In genomic region chr11:66905617-66906384, GRCm38 (mm10) we compare ENCODE assay signal across 7 mouse cellular contexts. TPM values are rescaled to one million over a fixed set of nuclear protein-coding genes. Genes with fewer than 3 reads are reported as not detected.
A peak's percentile ranks its signal among the peaks of the same experiment; 100 is the strongest.
DNase-seq lines count a peak whose midpoint lies in the region; ATAC-seq and TF ChIP-seq lines count a peak whose summit lies in the region.

No protein-coding gene starts in this region.

- H3K27me3 ChIP-seq in intestine, embryonic 15.5 days (replicated peaks) = no peaks in the 10 kb centered on the region
- peaks cover 15% of the 10 kb centered on the region for H3K27me3 ChIP-seq in midbrain, embryonic 10.5 days (ENCODE audit: low read depth, poor library complexity, severe bottlenecking)
- no peaks in the 10 kb centered on the region for H3K27me3 ChIP-seq in small intestine, adult 2 months (ENCODE audit: control insufficient read depth, insufficient read depth, low read length)

- intact Hi-C loops in left cerebral cortex, postnatal 14 days (cut with DNase I) = loop anchor here (1.0 to 10.0 kb wide), 4 partner anchors 80 to 1001 kb away; no protein-coding TSS in a partner anchor

- H3K36me3 ChIP-seq in intestine, embryonic 15.5 days = no peaks in the 10 kb centered on the region
- H3K36me3 ChIP-seq in midbrain, embryonic 10.5 days = no peaks in the 10 kb centered on the region
- H3K36me3 ChIP-seq in small intestine, adult 2 months (ENCODE audit: control insufficient read depth, insufficient read depth, low read length) = no peaks in the 10 kb centered on the region

- peak overlapping the region; percentile 52 for H3K4me2 ChIP-seq in intestine, embryonic 15.5 days (replicated peaks)

- 17% methylated on average over 21 of the region's 21 CpGs for WGBS in intestine, embryonic 15.5 days
- 18% methylated on average over 21 of the region's 21 CpGs for WGBS in midbrain, embryonic 10.5 days
- WGBS in small intestine, adult 2 months = 20% methylated on average over 21 of the region's 21 CpGs

- H3K9me3 ChIP-seq in intestine, embryonic 15.5 days = no peaks in the 10 kb centered on the region
- no peaks in the 10 kb centered on the region for H3K9me3 ChIP-seq in midbrain, embryonic 10.5 days (replicated peaks)

- H3K27ac ChIP-seq in intestine, embryonic 15.5 days = no peak overlapping the region
- H3K27ac ChIP-seq in midbrain, embryonic 10.5 days (replicated peaks) = peak overlapping the region; percentile 61; the same call in 1 of the 2 replicates
- no peak overlapping the region for H3K27ac ChIP-seq in small intestine, adult 2 months (ENCODE audit: insufficient read depth, low read depth, low read length)

- TF ChIP-seq POLR2A in small intestine, adult 2 months (IDR thresholded peaks at IDR 0.05; ENCODE audit: low read depth, low read length) = no peak

- ATAC-seq in intestine, embryonic 15.5 days = peak; percentile 82

- H3K9ac ChIP-seq in intestine, embryonic 15.5 days = no peak overlapping the region

- peak; percentile 69 for DNase-seq in adrenal gland, adult 2 months
- DNase-seq in embryo, embryonic 10 days (ENCODE audit: low spot score) = peak; percentile 85
- DNase-seq in gastrocnemius, postnatal 25 days = peak; percentile 30
- peak; percentile 75 to 81 for DNase-seq in left cerebral cortex, postnatal 14 days (ENCODE audit: low spot score in 2 of 2)
- DNase-seq in midbrain, embryonic 10.5 days (ENCODE audit: low spot score) = peak; percentile 78

- H3K4me1 ChIP-seq in intestine, embryonic 15.5 days (replicated peaks) = peaks cover 3% of the 10 kb centered on the region
- H3K4me1 ChIP-seq in midbrain, embryonic 10.5 days = peaks cover 11% of the 10 kb centered on the region
- peaks cover 4% of the 10 kb centered on the region; the same call in 1 of the 2 replicates for H3K4me1 ChIP-seq in small intestine, adult 2 months (ENCODE audit: control insufficient read depth, insufficient read depth, insufficient read length, low read length)

- peak; percentile 96 for TF ChIP-seq CTCF in small intestine, adult 2 months (IDR thresholded peaks at IDR 0.05; ENCODE audit: extremely low read depth, insufficient read length, insufficient replicate concordance, low read depth, low read length)

- H3K4me3 ChIP-seq in intestine, embryonic 15.5 days (replicated peaks) = no peak overlapping the region
- H3K4me3 ChIP-seq in midbrain, embryonic 10.5 days = peak overlapping the region; percentile 34
- H3K4me3 ChIP-seq in small intestine, adult 2 months (ENCODE audit: low read depth, low read length) = no peak overlapping the region

RNA-seq across cellular contexts. Expression of gene Pirt, which starts 6.0 kb away (rescaled TPM):
- total RNA-seq in adrenal gland, adult 2 months (2021) = 10 to 100 TPM in 1 of 2 experiments, 1 to 10 TPM in 1; 7.8 to 15.3 TPM
- polyA plus RNA-seq in adrenal gland, adult 2 months (2012; rRNA removed) = 1.9 and 2.7 TPM in 2 replicates
- total RNA-seq in gastrocnemius, postnatal 25 days (2021) = under 1 TPM in 1 of 2 experiments, not detected in 1; 0.05 TPM
- 5.7 and 6.4 TPM in 2 replicates for polyA plus RNA-seq in intestine, embryonic 15.5 days (2015; fragmentation: Nextera tagmentation; extraction: Ambion mirVana)
- under 1 TPM; 0.11 to 0.57 TPM for total RNA-seq in left cerebral cortex, postnatal 14 days (2021)
- 0.06 and 0.29 TPM in 2 replicates for polyA plus RNA-seq in midbrain, embryonic 10.5 days (2016; fragmentation: Nextera tagmentation; extraction: Ambion mirVana)
- polyA plus RNA-seq in small intestine, adult 2 months (2012; rRNA removed) = 0.98 TPM in 2 replicates

RNA-seq across cellular contexts. Expression of gene Tmem238l, which starts 50.6 kb away (rescaled TPM):
- total RNA-seq in adrenal gland, adult 2 months (2021) = not detected
- not detected in 2 replicates for polyA plus RNA-seq in adrenal gland, adult 2 months (2012; rRNA removed)
- total RNA-seq in gastrocnemius, postnatal 25 days (2021) = not detected
- polyA plus RNA-seq in intestine, embryonic 15.5 days (2015; fragmentation: Nextera tagmentation; extraction: Ambion mirVana) = 1.2 and 1.9 TPM in 2 replicates
- not detected for total RNA-seq in left cerebral cortex, postnatal 14 days (2021)
- not detected in 2 replicates for polyA plus RNA-seq in midbrain, embryonic 10.5 days (2016; fragmentation: Nextera tagmentation; extraction: Ambion mirVana)
- 69.2 and 269 TPM in 2 replicates for polyA plus RNA-seq in small intestine, adult 2 months (2012; rRNA removed)

Comparison
In these comparisons a context has a peak if more than half of its experiments do, and no peak if none do; other contexts are left out.
1. DNase-seq: peak in every context shown above with its lines; median percentile 85 in embryo, embryonic 10 days; 78 in left cerebral cortex, postnatal 14 days; 78 in midbrain, embryonic 10.5 days; 69 in adrenal gland, adult 2 months; 30 in gastrocnemius, postnatal 25 days.
2. RNA of gene Tmem238l, which starts 50.6 kb away (polyA plus RNA-seq): 69.2 to 269 TPM in small intestine, adult 2 months; 1.2 to 1.9 TPM in intestine, embryonic 15.5 days, not detected in adrenal gland, adult 2 months and not detected in midbrain, embryonic 10.5 days; every median in the first group is over 10 times any median in the second.